Mouse (Mus musculus) gastrocnemius, adult 2 months (tissue): Measurements from ENCODE around the gene Gm3020. TPM values are rescaled to one million over a fixed set of nuclear protein-coding genes. Genes with fewer than 3 reads are reported as not detected.
"Not testable (repeated sequence)": the region's sequence is repeated elsewhere in the genome, so short reads cannot be mapped to it uniquely, and the experiment has no call there.

Experiments used
- DNase-seq: peaks from one replicate; pipeline ENCODE4 v3.0.0; 2022
- H3K27ac ChIP-seq: fragments of 200-600 bp; 2 replicates; pipeline ENCODE4 v1.8.1; 2022; ENCODE audit warnings: mild to moderate bottlenecking
- H3K4me3 ChIP-seq: fragments of 200-600 bp; 2 replicates; pipeline ENCODE4 v1.8.1; 2022; ENCODE audit warnings: mild to moderate bottlenecking, moderate library complexity
- intact Hi-C: fragments of 180-260 bp; cut with DNase I; formaldehyde crosslinking; loops from one replicate; pipeline ENCODE4 v1.15.1; 2025
- long read RNA-seq, 2 experiments: library from polyadenylated mRNA; stranded (forward); transcript quantifications; one replicate each; pipeline ENCODE4 v2.0.0; 2021
- total RNA-seq, 2 experiments: library from RNA; stranded (reverse); gene quantifications; 2 replicates each; pipeline ENCODE4 v1.2.3; 2021

Gene Gm3020
- under 1 TPM in 1 of 2 experiments, not detected in 1; 0.20 TPM for total RNA-seq
- long read RNA-seq, experiment 1, result 0 reads
- long read RNA-seq, experiment 2, result 0 reads

DNA sequence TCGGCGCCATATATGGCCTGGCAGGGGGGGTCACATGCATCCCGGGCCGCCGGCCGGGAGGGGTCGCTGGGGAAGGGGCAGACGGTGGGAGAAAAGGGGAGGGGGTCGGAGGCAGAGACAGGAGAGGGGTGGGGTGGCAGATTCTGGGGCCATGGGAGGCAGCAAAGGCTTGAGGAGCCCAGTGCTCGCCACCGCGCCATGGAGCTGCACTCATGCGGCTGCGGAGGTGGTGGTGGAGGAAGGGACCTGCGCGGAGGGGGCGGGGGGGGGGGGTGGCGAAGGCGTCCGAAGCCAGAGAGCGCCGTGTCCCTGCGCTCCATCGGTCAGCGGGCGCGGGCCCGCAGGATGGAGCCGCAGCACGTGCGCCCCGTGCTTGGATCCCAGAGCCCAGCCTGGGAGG is at the start of gene Gm3020:
Gene Gm3020, plus strand, starts transcription at position 301 of the 400 bp plus-strand sequence.
- H3K27ac ChIP-seq, intact Hi-C loops, H3K4me3 ChIP-seq, DNase-seq: not testable (repeated sequence)

DNA sequence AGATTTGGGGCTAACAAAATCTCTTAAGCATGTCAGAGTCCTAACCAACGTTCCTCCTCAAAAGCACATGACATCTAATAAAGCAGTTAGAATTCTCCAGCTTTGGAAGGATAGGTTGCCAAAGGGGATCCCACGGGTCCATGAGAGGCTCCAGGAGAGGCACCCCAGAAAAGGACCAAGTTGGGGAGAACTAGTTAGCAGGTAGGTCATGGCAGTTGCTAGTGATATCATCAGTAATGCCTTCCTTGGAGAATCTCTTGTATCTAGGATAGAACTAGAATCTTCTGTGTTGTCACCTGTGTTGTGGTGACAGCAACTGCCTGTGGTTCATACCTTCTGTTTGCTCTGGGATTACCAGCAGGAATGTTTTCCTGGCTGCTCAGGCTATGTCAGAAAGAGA is 17.6 kb upstream of the Gm3020 start, which contains the start of gene Gm3012:
Gene Gm3012, plus strand, starts transcription at position 301 of the 400 bp plus-strand sequence.
- H3K27ac ChIP-seq, intact Hi-C loops, H3K4me3 ChIP-seq, DNase-seq: not testable (repeated sequence)

DNA sequence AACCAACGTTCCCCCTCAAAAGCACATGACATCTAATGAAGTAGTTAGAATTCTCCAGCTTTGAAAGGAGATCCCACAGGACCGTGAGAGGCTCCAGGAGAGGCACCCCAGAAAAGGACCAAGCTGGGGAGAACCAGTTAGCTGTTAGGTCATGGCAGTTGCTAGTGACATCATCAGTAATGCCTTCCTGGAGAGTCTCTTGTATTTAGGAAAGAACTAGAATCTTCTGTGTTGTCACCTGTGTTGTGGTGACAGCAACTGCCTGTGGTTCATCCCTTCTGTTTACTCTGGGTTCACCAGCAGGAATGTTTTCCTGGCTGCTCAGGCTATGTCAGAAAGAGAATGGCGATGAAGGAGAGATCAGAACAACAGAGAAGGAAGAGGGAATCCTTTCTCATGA is 36.7 kb downstream of the Gm3020 start, which contains the start of gene Gm3043:
Gene Gm3043, plus strand, starts transcription at position 301 of the 400 bp plus-strand sequence.
- H3K27ac ChIP-seq, intact Hi-C loops, H3K4me3 ChIP-seq, DNase-seq: not testable (repeated sequence)

Other genes with a start within 250 kb of the Gm3020 start
- gene Gm10409, start 239.4 kb upstream of the Gm3020 start, total RNA-seq, result under 1 TPM in 1 of 2 experiments, not detected in 1; 0.20 TPM
- gene Gm3005, start 223.9 kb upstream of the Gm3020 start, total RNA-seq, result not detected
- gene Gm10408, start 202.7 kb upstream of the Gm3020 start, total RNA-seq, result not detected
- not detected for gene Gm3012, start 17.5 kb upstream of the Gm3020 start, total RNA-seq
- not detected for gene Gm3043, start 36.8 kb downstream of the Gm3020 start, total RNA-seq
- not detected for gene Gm3002, start 158.0 kb downstream of the Gm3020 start, total RNA-seq
- gene Gm3033, start 194.2 kb downstream of the Gm3020 start, total RNA-seq, result not detected
- gene Gm2916, start 232.1 kb downstream of the Gm3020 start, total RNA-seq, result not detected